Mouse (Mus musculus) left cerebral cortex, adult 2 months (tissue): Measurements from ENCODE around the gene Kcmf1. TPM values are rescaled to one million over a fixed set of nuclear protein-coding genes. Genes with fewer than 3 reads are reported as not detected.
"Not testable (repeated sequence)": the region's sequence is repeated elsewhere in the genome, so short reads cannot be mapped to it uniquely, and the experiment has no call there.

Experiments
- DNase-seq, 2 experiments: peaks; one replicate each; pipeline ENCODE4 v3.0.0; 2021 to 2022; ENCODE audit warnings: low spot score in 2 of 2, mixed read lengths in 1 of 2; ENCODE audit errors: extremely low spot score in 1 of 2
- H3K27ac ChIP-seq: fragments of 200-600 bp; 2 replicates; pipeline ENCODE4 v1.8.1; 2022
- H3K4me3 ChIP-seq: fragments of 200-600 bp; 2 replicates; pipeline ENCODE4 v1.8.1; 2022
- CTCF ChIP-seq: fragments of 200-600 bp; IDR thresholded peaks from 2 replicates; pipeline ENCODE4 v1.8.1; 2022; ENCODE audit warnings: antibody characterized with exemption, mild to moderate bottlenecking, moderate library complexity
- intact Hi-C: fragments of 180-260 bp; cut with DNase I; formaldehyde crosslinking; loops from one replicate; pipeline ENCODE4 v1.15.1; 2025
- total RNA-seq, 2 experiments: library from RNA; stranded (reverse); gene quantifications; 2 replicates each; pipeline ENCODE4 v1.2.3; 2021

Gene Kcmf1
- total RNA-seq, 2 experiments from 2014 or later, result 66.0 to 72.0 TPM

- DNase-seq, result peak in 1 of 2 experiments; percentile 43
- H3K27ac ChIP-seq, result peak overlapping the region; percentile 32; the same call in 1 of the 2 replicates
- no peak overlapping the region for H3K4me3 ChIP-seq
- TF ChIP-seq CTCF, result no peak
- intact Hi-C loops, result no loop called here
These were observed 26.4 kb downstream of the Kcmf1 start for GRCm38 (mm10) chr6:72873338-72873737.

- TF ChIP-seq CTCF, result no peak
- Histone ChIP-seq H3K4me3 (no peak overlapping the region), H3K27ac (peak overlapping the region; percentile 32; the same call in 1 of the 2 replicates)
- intact Hi-C loops, result no loop called here
- DNase-seq, result no peak
These were observed 27.5 kb downstream of the Kcmf1 start for GRCm38 (mm10) chr6:72872276-72872675.

- intact Hi-C loops, result no loop called here
- TF ChIP-seq CTCF, result no peak
- no peak overlapping the region for H3K4me3 ChIP-seq
- no peak for DNase-seq
- peak overlapping the region; percentile 12; the same call in 1 of the 2 replicates for H3K27ac ChIP-seq
These were observed 30.2 kb downstream of the Kcmf1 start for GRCm38 (mm10) chr6:72869601-72870000.

GRCm38 (mm10) chr6:72868688-72869087, 31.1 kb downstream of the Kcmf1 start:
- Histone ChIP-seq H3K4me3 (no peak overlapping the region), H3K27ac (peak overlapping the region; percentile 17; the same call in 1 of the 2 replicates)
- DNase-seq, result no peak
- no peak for TF ChIP-seq CTCF
- intact Hi-C loops, result no loop called here

GRCm38 (mm10) chr6:72867746-72868145, 32.0 kb downstream of the Kcmf1 start:
- intact Hi-C loops, result no loop called here
- no peak overlapping the region for H3K4me3 ChIP-seq
- no peak overlapping the region for H3K27ac ChIP-seq
- no peak for TF ChIP-seq CTCF
- no peak for DNase-seq

GRCm38 (mm10) chr6:72866232-72866631, 33.5 kb downstream of the Kcmf1 start:
- no peak for DNase-seq
- Histone ChIP-seq H3K27ac (no peak overlapping the region), H3K4me3 (no peak overlapping the region)
- intact Hi-C loops, result no loop called here
- no peak for TF ChIP-seq CTCF

GRCm38 (mm10) chr6:72862686-72863085, 37.1 kb downstream of the Kcmf1 start:
- DNase-seq, intact Hi-C loops, H3K27ac ChIP-seq, H3K4me3 ChIP-seq: not testable (repeated sequence)

GRCm38 (mm10) chr6:72854256-72854655, 45.5 kb downstream of the Kcmf1 start:
- H3K27ac ChIP-seq, result no peak overlapping the region
- no peak overlapping the region for H3K4me3 ChIP-seq
- no peak for TF ChIP-seq CTCF
- DNase-seq, result no peak
- intact Hi-C loops, result loop anchor here (5.0 kb wide), 1 partner anchor 38 kb away; no protein-coding TSS in a partner anchor

GRCm38 (mm10) chr6:72852180-72852579, 47.6 kb downstream of the Kcmf1 start:
- no peak for TF ChIP-seq CTCF
- DNase-seq, result no peak
- H3K4me3 ChIP-seq, result no peak overlapping the region
- H3K27ac ChIP-seq, result no peak overlapping the region
- intact Hi-C loops, result loop anchor here (5.0 kb wide), 1 partner anchor 40 kb away; no protein-coding TSS in a partner anchor

- no peak for DNase-seq
- intact Hi-C loops, result loop anchor here (5.0 kb wide), 1 partner anchor 41 kb away; no protein-coding TSS in a partner anchor
- Histone ChIP-seq H3K4me3 (no peak overlapping the region), H3K27ac (no peak overlapping the region)
- peak; percentile 53 for TF ChIP-seq CTCF
These were observed 48.1 kb downstream of the Kcmf1 start for GRCm38 (mm10) chr6:72851633-72852032.

GRCm38 (mm10) chr6:72841986-72842502, 57.7 kb downstream of the Kcmf1 start:
- H3K27ac ChIP-seq, result no peak overlapping the region
- DNase-seq, result no peak
- TF ChIP-seq CTCF, result no peak
- H3K4me3 ChIP-seq, result no peak overlapping the region
- intact Hi-C loops, result no loop called here

- Histone ChIP-seq H3K4me3 (no peak overlapping the region), H3K27ac (no peak overlapping the region)
- intact Hi-C loops, result no loop called here
- DNase-seq, result no peak
- TF ChIP-seq CTCF, result no peak
These were observed 58.7 kb downstream of the Kcmf1 start for GRCm38 (mm10) chr6:72840867-72841780.
